Mouse (Mus musculus) kidney, adult 2 months (tissue): Measurements from ENCODE around the gene Spopl. TPM values are rescaled to one million over a fixed set of nuclear protein-coding genes. Genes with fewer than 3 reads are reported as not detected.

Source experiments
- DNase-seq: peaks from one replicate; pipeline ENCODE4 v3.0.0; 2021
- H3K27ac ChIP-seq: fragments of 200-500 bp; 2 replicates; pipeline ENCODE4 v1.5.1; 2012; ENCODE audit warnings: low read depth, low read length, control low read depth, inconsistent platforms; ENCODE audit not compliant: insufficient read depth
- H3K27me3 ChIP-seq: fragments of 200-500 bp; replicated peaks from 2 replicates; pipeline ENCODE4 v1.6.1; 2012; ENCODE audit warnings: mild to moderate bottlenecking, moderate library complexity, low read length, inconsistent platforms; ENCODE audit not compliant: control insufficient read depth, insufficient read depth
- H3K36me3 ChIP-seq: fragments of 200-500 bp; 2 replicates; pipeline ENCODE4 v1.6.1; 2012; ENCODE audit warnings: mild to moderate bottlenecking, moderate library complexity, low read length, inconsistent platforms; ENCODE audit not compliant: control insufficient read depth, insufficient read depth
- H3K4me1 ChIP-seq: fragments of 200-500 bp; 2 replicates; pipeline ENCODE4 v1.6.1; 2011; ENCODE audit warnings: low read length; ENCODE audit not compliant: control insufficient read depth, insufficient read depth
- H3K4me3 ChIP-seq: fragments of 200-500 bp; 2 replicates; pipeline ENCODE4 v1.5.1; 2011; ENCODE audit warnings: mild to moderate bottlenecking, low read depth, low read length, control low read depth; ENCODE audit not compliant: insufficient read depth
- CTCF ChIP-seq: fragments of 200-500 bp; conservative IDR thresholded peaks from 2 replicates; pipeline ENCODE4 v1.5.1; 2011; ENCODE audit warnings: low read depth, mild to moderate bottlenecking, control low read depth, low read length, moderate library complexity, mixed read lengths; ENCODE audit not compliant: insufficient read depth, insufficient read length
- POLR2A ChIP-seq: fragments of 200-500 bp; IDR thresholded peaks from one replicate; pipeline ENCODE4 v1.6.1; 2011; ENCODE audit warnings: low read depth, low read length, control low read depth
- WGBS: fragments of 180-500 bp; shearing (Covaris S2); methylation state at CpG from one replicate; pipeline ENCODE4 v1.1.7; 2018; 5-methylcytosine and 5-hydroxymethylcytosine counted together
- polyA plus RNA-seq: library from polyadenylated mRNA; depleted of rRNA; stranded (reverse); fragments of >200 nt; gene quantifications from 2 replicates; pipeline ENCODE4 v1.2.3, GENCODE M21; 2012

Spopl gene
- polyA plus RNA-seq, 1 experiment = 2.6 TPM

GRCm38 (mm10) chr2:23481715-23482114 lies 90.2 kb downstream of the Spopl start:
- Histone ChIP-seq H3K27me3 (no peaks in the 10 kb centered on the region; the same call in 1 of the 2 replicates), H3K36me3 (no peaks in the 10 kb centered on the region), H3K4me1 (no peaks in the 10 kb centered on the region), H3K27ac (no peak overlapping the region), H3K4me3 (no peak overlapping the region)
- no peak for DNase-seq
- WGBS = 85% methylated on average over 1 of the region's 1 CpGs
- TF ChIP-seq CTCF (no peak), POLR2A (no peak)

DNA sequence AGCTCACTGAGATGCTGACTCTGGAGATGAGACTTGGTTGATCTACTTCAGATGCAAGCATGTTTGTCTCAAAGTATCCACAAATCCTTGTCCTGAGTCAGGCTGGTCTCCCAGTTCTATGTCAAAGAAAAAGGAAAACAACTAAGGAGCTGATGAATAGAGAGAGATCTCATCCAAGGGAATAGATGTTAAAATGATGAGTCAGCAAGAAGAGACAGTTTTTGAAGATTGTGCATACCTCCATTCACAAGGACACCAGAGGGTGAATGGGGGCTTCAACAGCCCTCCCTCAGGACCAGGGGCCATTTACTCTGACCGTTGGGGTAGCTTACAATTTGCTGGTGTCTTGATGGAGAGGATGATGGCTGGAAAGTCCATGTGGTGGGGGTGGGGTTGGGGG lies 104.4 kb downstream of the Spopl start:
- 81% methylated on average over 1 of the region's 1 CpGs for WGBS
- TF ChIP-seq CTCF (no peak), POLR2A (no peak)

DNA sequence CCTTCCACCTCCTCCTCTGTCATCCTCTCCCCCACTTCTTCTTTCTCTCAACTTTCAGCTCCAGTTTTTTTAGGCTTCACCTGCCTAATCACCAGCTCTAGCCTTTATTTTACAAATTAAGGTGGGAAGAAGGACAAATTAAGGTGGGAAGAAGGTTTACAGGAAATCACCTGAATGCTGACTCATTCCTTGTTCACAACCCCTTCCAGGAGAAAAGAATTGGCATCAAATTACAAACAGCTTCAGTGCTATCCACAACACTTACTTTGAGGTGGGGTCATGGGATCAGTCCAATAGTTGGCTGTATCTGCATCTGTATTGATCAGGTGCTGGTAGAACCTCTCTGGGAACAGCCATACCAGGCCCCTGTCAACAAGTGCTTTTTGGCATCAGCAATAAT lies 114.5 kb downstream of the Spopl start:
- no peaks in the 10 kb centered on the region for H3K4me1 ChIP-seq
- H3K27me3 ChIP-seq = no peaks in the 10 kb centered on the region
- TF ChIP-seq CTCF = no peak
- TF ChIP-seq POLR2A = no peak
- no peaks in the 10 kb centered on the region for H3K36me3 ChIP-seq
- no peak overlapping the region for H3K27ac ChIP-seq
- no peak for DNase-seq
- H3K4me3 ChIP-seq = no peak overlapping the region

More for the DNA sequence above, 104.4 kb downstream of the Spopl start:
- DNase-seq = no peak
- Histone ChIP-seq H3K4me1 (no peaks in the 10 kb centered on the region), H3K4me3 (no peak overlapping the region), H3K27me3 (no peaks in the 10 kb centered on the region), H3K27ac (no peak overlapping the region), H3K36me3 (no peaks in the 10 kb centered on the region)
